Mouse (Mus musculus) bone marrow, adult 2 months (tissue): ENCODE results near the gene Dazap1.

Experiments
- CTCF ChIP-seq: fragments of 200-500 bp; IDR thresholded peaks from 2 replicates; pipeline ENCODE4 v1.5.1; 2011; ENCODE audit warnings: low read length, control low read depth; ENCODE audit not compliant: control insufficient read depth, insufficient read depth
- POLR2A ChIP-seq: fragments of 200-500 bp; IDR thresholded peaks from 2 replicates; pipeline ENCODE4 v1.6.1; 2011; ENCODE audit warnings: low read depth, mild to moderate bottlenecking, control low read depth, low read length, borderline replicate concordance; ENCODE audit not compliant: control insufficient read depth

GRCm38 (mm10) chr10:80315315-80315714 lies 54.0 kb downstream of the Dazap1 start:
- no peak for TF ChIP-seq CTCF
- no peak for TF ChIP-seq POLR2A
